Mouse (Mus musculus): Measurements from ENCODE around the gene Gpr137c. TPM values are rescaled to one million over a fixed set of nuclear protein-coding genes. Genes with fewer than 3 reads are reported as not detected.

Gpr137c gene
- polyA plus RNA-seq, 1 experiment, result 38.7 TPM

DNA sequence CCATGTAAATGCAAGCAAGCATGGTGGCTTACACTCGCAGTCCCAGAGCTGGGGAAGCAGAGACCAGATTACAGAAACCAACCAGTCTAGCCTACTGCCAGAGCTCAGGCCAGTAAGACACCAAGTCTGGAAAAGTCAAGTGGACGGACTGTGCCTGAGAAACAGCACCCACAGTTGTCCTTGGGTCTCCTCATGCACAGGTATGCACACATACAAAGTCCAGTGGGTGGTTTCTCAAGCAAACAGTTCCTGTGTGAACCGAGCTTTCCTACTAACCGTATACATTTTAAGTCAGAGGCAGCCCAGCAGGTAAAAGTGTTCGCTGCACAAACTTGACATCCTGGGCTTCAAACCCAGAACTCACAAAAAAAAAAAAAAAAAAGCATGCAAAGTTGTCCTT is 86.3 kb downstream of the Gpr137c start:
- TF ChIP-seq POLR2A (IDR thresholded peaks at IDR 0.05; ENCODE audit: borderline replicate concordance, insufficient read depth, low read length) (no peak), CTCF (IDR thresholded peaks at IDR 0.05; ENCODE audit: borderline replicate concordance, insufficient read depth, low read depth, low read length) (no peak)
- Histone ChIP-seq H3K27me3 (ENCODE audit: control insufficient read depth, insufficient read depth, low read length) (no peaks in the 10 kb centered on the region), H3K4me3 (replicated peaks; ENCODE audit: insufficient read depth, low read depth, low read length) (no peak overlapping the region), H3K27ac (ENCODE audit: insufficient read depth, low read length) (no peak overlapping the region), H3K4me1 (ENCODE audit: control insufficient read depth, insufficient read depth, low read length) (peaks cover 6% of the 10 kb centered on the region; the same call in 1 of the 2 replicates)
- no peak for DNase-seq
- 93% methylated on average over 5 of the region's 5 CpGs for WGBS

DNA sequence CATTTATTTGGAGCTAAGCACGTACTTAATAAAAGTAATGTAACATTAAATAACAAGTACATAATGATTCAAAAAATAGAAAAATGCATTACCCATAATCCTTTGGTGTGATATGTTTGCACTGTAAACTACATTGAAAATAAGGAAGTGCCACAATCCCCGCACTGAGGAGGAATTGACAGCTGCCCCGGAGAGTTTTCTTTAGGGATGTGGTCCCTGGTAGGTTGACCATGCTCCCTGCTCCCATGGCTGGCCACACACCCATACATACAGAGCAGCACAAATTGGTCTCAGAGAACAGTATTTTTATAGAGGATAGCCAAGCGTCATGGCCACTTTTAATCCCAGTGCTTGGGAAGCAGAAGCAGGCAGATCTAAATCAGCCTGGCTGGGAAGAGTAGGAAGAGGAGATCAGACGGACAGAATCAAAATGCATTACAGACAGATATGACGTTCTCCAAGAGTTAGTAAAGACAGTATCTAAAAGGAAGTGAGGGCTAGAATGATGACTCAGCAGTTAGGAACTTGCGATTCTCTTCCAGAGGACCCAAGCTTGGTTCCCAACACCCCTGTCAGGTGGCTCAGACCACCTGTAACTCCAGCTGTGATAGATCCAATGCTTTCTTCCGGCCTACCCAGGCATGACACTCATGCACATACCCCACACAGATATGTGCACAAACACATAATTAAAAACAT is 88.3 kb downstream of the Gpr137c start:
- Histone ChIP-seq H3K27ac (ENCODE audit: insufficient read depth, low read length) (no peak overlapping the region), H3K4me3 (replicated peaks; ENCODE audit: insufficient read depth, low read depth, low read length) (no peak overlapping the region), H3K4me1 (ENCODE audit: control insufficient read depth, insufficient read depth, low read length) (peaks cover 6% of the 10 kb centered on the region; the same call in 1 of the 2 replicates), H3K27me3 (ENCODE audit: control insufficient read depth, insufficient read depth, low read length) (no peaks in the 10 kb centered on the region)
- no peak for TF ChIP-seq POLR2A (IDR thresholded peaks at IDR 0.05; ENCODE audit: borderline replicate concordance, insufficient read depth, low read length)
- no peak for TF ChIP-seq CTCF (IDR thresholded peaks at IDR 0.05; ENCODE audit: borderline replicate concordance, insufficient read depth, low read depth, low read length)
- 96% methylated on average over 8 of the region's 8 CpGs for WGBS
- DNase-seq, result no peak

DNA sequence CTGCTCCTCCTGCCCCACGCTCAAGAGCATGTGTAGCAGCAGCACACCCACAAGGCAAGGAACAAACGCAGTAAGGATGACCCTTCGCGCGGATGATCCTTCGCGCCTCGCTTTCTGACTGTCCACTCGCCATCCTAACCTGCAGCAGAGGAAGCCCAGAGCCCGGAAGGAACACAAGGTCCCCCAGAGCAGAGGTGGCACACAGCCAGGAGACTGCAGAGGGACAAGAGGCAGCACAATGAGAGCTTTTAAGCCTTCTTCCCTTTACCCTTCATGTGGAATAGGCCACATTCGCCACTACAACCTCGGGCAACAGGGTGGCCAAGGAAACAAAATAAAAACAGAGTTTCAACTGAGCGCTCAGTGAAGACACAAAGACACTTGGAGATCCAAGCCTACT is 90.1 kb downstream of the Gpr137c start:
- no peak overlapping the region for H3K27ac ChIP-seq (ENCODE audit: insufficient read depth, low read length)
- H3K4me1 ChIP-seq (ENCODE audit: control insufficient read depth, insufficient read depth, low read length), result peaks cover 6% of the 10 kb centered on the region; the same call in 1 of the 2 replicates
- H3K4me3 ChIP-seq (replicated peaks; ENCODE audit: insufficient read depth, low read depth, low read length), result no peak overlapping the region
- TF ChIP-seq POLR2A (IDR thresholded peaks at IDR 0.05; ENCODE audit: borderline replicate concordance, insufficient read depth, low read length) (no peak), CTCF (IDR thresholded peaks at IDR 0.05; ENCODE audit: borderline replicate concordance, insufficient read depth, low read depth, low read length) (no peak)
- DNase-seq, result peak; percentile 48 to 51
- 64% methylated on average over 13 of the region's 13 CpGs for WGBS
- H3K27me3 ChIP-seq (ENCODE audit: control insufficient read depth, insufficient read depth, low read length), result no peaks in the 10 kb centered on the region

DNA sequence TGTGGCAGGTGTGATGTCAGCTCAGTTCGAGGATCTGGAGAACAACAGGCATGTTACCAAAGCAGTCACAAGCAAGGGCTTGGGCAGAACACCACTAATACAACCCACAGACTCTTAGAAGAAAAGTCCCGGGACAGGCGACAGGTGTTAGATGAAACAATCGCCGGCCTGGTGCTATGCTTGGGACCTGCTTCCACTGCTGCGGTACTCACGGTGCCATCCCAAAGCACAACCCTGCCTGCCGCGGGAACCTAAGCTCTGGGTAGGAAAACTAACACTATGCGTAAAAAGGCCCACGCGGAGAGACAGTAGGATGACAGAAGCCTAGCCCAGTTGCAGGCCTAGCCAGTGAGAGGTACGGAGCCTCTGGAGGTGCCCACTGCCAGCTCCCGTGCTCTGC is 90.6 kb downstream of the Gpr137c start:
- H3K4me1 ChIP-seq (ENCODE audit: control insufficient read depth, insufficient read depth, low read length), result peaks cover 6% of the 10 kb centered on the region; the same call in 1 of the 2 replicates
- no peak for DNase-seq
- no peaks in the 10 kb centered on the region for H3K27me3 ChIP-seq (ENCODE audit: control insufficient read depth, insufficient read depth, low read length)
- TF ChIP-seq POLR2A (IDR thresholded peaks at IDR 0.05; ENCODE audit: borderline replicate concordance, insufficient read depth, low read length) (no peak), CTCF (IDR thresholded peaks at IDR 0.05; ENCODE audit: borderline replicate concordance, insufficient read depth, low read depth, low read length) (no peak)
- 86% methylated on average over 14 of the region's 14 CpGs for WGBS
- H3K27ac ChIP-seq (ENCODE audit: insufficient read depth, low read length), result no peak overlapping the region
- no peak overlapping the region for H3K4me3 ChIP-seq (replicated peaks; ENCODE audit: insufficient read depth, low read depth, low read length)

DNA sequence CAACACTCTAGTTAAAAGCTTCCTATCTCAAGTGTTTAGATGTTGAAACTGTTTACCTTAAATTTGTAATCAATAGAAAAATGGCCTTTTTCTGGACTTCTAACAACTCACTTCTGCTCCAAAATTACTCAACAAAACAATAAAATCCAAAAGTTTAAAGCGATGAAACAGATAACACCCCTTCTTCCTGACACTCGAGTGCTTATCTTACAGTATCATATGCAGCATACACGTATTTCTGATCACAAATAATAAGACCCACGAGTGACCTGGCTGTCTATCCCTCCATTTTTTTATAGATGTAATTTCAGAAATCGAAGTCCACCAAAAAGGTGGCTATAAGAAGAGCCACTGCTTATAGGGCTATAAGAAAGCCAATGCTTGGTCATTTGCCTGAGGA is 97.4 kb downstream of the Gpr137c start:
- no peak for TF ChIP-seq CTCF (IDR thresholded peaks at IDR 0.05; ENCODE audit: borderline replicate concordance, insufficient read depth, low read depth, low read length)
- no peak for TF ChIP-seq POLR2A (IDR thresholded peaks at IDR 0.05; ENCODE audit: borderline replicate concordance, insufficient read depth, low read length)
- Histone ChIP-seq H3K4me1 (ENCODE audit: control insufficient read depth, insufficient read depth, low read length) (peaks cover 8% of the 10 kb centered on the region; the same call in 1 of the 2 replicates), H3K4me3 (replicated peaks; ENCODE audit: insufficient read depth, low read depth, low read length) (peak overlapping the region; percentile 97), H3K27me3 (ENCODE audit: control insufficient read depth, insufficient read depth, low read length) (no peaks in the 10 kb centered on the region), H3K27ac (ENCODE audit: insufficient read depth, low read length) (no peak overlapping the region)
- no peak for DNase-seq
- 64% methylated on average over 5 of the region's 5 CpGs for WGBS

DNA sequence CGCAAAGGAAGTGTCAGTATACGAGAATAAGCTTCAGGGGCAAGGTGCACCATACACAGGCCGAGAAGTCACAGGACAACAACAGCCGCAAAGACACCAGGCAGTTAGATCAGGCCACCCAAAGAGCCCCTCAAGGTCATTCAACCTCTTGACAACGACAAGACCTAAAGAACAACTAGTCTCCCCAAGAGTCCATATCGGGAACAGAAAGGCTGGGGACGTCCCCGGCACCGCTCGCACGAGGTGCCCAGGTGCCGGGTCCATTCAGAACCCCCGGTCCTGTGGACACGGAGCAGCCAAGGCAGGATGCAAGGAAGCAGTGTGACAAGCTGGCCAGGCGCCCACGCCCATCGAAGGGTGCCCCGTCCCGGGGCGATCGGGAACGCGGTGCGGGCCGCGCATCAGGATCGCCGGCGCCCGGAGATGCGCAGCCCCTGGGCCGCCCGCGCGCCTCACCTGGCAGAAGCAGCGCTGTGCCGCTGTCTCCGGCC is 98.4 kb downstream of the Gpr137c start:
- H3K27ac ChIP-seq (ENCODE audit: insufficient read depth, low read length), result peak overlapping the region; percentile 88
- no peaks in the 10 kb centered on the region for H3K27me3 ChIP-seq (ENCODE audit: control insufficient read depth, insufficient read depth, low read length)
- DNase-seq, result peak in 1 of 2 experiments; percentile 68
- WGBS, result under 1% methylated on average over 38 of the region's 38 CpGs
- peaks cover 8% of the 10 kb centered on the region; the same call in 1 of the 2 replicates for H3K4me1 ChIP-seq (ENCODE audit: control insufficient read depth, insufficient read depth, low read length)
- TF ChIP-seq CTCF (IDR thresholded peaks at IDR 0.05; ENCODE audit: borderline replicate concordance, insufficient read depth, low read depth, low read length), result no peak
- TF ChIP-seq POLR2A (IDR thresholded peaks at IDR 0.05; ENCODE audit: borderline replicate concordance, insufficient read depth, low read length), result no peak
- peak overlapping the region; percentile 97 for H3K4me3 ChIP-seq (replicated peaks; ENCODE audit: insufficient read depth, low read depth, low read length)

DNA sequence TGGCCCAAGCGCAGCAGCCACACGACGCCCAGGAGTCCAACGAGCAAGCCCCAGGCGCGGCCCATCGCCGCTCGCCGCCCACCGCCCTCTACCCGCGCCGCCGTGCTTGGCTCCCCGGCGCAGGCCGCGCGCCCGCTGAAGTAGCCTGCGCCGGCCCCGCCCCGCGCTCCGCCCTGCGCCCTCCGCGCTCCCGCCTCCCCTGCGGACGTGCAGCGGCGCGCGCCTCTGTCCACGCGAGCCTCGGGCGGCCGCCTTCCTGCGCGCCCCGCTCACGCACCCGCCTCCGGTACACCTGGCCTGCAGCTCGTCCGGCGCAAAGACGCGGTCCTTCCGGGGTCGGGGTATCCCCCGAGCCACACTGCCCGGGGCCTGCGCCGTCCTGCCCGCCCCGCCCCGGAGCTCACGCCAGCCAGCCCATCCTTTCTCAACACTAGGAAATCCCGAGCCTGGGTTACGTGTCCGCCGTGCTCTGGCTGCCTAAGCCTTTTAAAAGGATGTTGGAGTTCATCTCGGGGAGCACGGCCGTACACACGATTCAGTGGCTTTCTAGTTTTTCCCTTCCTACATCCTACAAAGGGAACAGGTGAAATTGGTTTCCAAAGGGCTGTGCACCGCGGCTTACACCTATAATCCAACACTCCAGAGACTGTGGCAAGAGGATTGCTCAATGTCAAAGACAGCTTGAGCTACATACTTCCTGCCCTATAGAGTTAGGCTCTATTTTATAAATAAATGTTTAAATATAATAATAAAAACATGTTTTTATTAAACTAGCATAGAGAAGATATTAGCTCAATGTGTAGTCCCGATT is 99.1 kb downstream of the Gpr137c start, which contains the start of gene Ero1l:
Gene Ero1l (minus strand): TSS at position 346 of the 811 bp plus-strand sequence.
- Histone ChIP-seq H3K4me1 (ENCODE audit: control insufficient read depth, insufficient read depth, low read length) (peaks cover 8% of the 10 kb centered on the region; the same call in 1 of the 2 replicates), H3K27me3 (ENCODE audit: control insufficient read depth, insufficient read depth, low read length) (no peaks in the 10 kb centered on the region), H3K27ac (ENCODE audit: insufficient read depth, low read length) (peak within 1 kb of the TSS; percentile 88), H3K4me3 (replicated peaks; ENCODE audit: insufficient read depth, low read depth, low read length) (peak within 1 kb of the TSS; percentile 97)
- peak; percentile 88 to 90 for DNase-seq
- TF ChIP-seq CTCF (IDR thresholded peaks at IDR 0.05; ENCODE audit: borderline replicate concordance, insufficient read depth, low read depth, low read length) (no peak), POLR2A (IDR thresholded peaks at IDR 0.05; ENCODE audit: borderline replicate concordance, insufficient read depth, low read length) (peak; percentile 86)
- 2% methylated on average over 74 of the region's 74 CpGs for WGBS

All from cerebellum, adult 2 months (tissue).